Mouse (Mus musculus) megakaryocyte, embryonic 14.5 days (primary cell): Measurements from ENCODE around the gene Bfsp2. TPM values are rescaled to one million over a fixed set of nuclear protein-coding genes. Genes with fewer than 3 reads are reported as not detected.
"Not testable (repeated sequence)": the region's sequence is repeated elsewhere in the genome, so short reads cannot be mapped to it uniquely, and the experiment has no call there.

Source experiments
- H3K27me3 ChIP-seq: replicated peaks from 2 replicates; pipeline ENCODE3; 2012; ENCODE audit warnings: inconsistent platforms
- H3K36me3 ChIP-seq: replicated peaks from 2 replicates; pipeline ENCODE3; 2012; ENCODE audit warnings: low read length, inconsistent platforms, mixed read lengths
- H3K4me1 ChIP-seq: 2 replicates; pipeline ENCODE4 v1.6.1; 2012; ENCODE audit warnings: inconsistent platforms
- H3K4me3 ChIP-seq: replicated peaks from 2 replicates; pipeline ENCODE3; 2012; ENCODE audit warnings: moderate library complexity, mild to moderate bottlenecking, inconsistent platforms
- H3K9me3 ChIP-seq: 2 replicates; pipeline ENCODE4 v1.6.1; 2012; ENCODE audit warnings: inconsistent platforms
- FLI1 ChIP-seq: IDR thresholded peaks from 2 replicates; pipeline ENCODE4 v1.6.1; 2012; ENCODE audit warnings: low read length, inconsistent platforms, mixed read lengths
- GATA1 ChIP-seq: IDR thresholded peaks from 3 replicates; pipeline ENCODE4 v1.6.1; 2012; ENCODE audit warnings: mixed read lengths, low read length, inconsistent platforms, borderline replicate concordance
- polyA plus RNA-seq: library from polyadenylated mRNA; stranded (reverse); fragments of >175 nt; gene quantifications from 2 replicates; pipeline ENCODE4 v1.2.3, GENCODE M21; 2012; ENCODE audit warnings: low replicate concordance; ENCODE audit not compliant: insufficient read depth

The Bfsp2 gene
- polyA plus RNA-seq, 1 experiment: 0.95 TPM

DNA sequence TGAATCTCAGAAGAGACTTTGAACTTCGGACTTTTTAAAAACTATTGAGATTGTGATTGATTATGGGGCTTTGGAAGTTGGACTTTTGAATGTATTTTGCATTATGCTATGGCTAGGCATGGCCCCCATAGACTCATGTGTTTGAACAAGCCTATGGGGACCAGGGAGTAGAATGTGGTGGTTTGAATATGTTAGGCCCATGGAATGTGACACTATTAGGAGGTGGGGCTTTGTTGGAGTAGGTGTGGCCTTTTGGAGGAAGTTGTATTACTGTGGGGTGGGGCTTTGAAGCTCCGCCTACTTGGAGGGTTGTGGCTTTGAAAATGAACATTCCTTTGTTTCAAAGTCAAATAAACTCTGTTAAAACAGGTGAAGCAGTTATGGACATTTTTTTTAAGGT is 61.4 kb downstream of the Bfsp2 start:
- H3K36me3 ChIP-seq: no peaks in the 10 kb centered on the region
- TF ChIP-seq GATA1: no peak
- TF ChIP-seq FLI1: no peak
- peaks cover 3% of the 10 kb centered on the region; the same call in 1 of the 2 replicates for H3K4me1 ChIP-seq
- peaks cover 8% of the 10 kb centered on the region for H3K9me3 ChIP-seq
- no peaks in the 10 kb centered on the region for H3K27me3 ChIP-seq
- no peak overlapping the region for H3K4me3 ChIP-seq

DNA sequence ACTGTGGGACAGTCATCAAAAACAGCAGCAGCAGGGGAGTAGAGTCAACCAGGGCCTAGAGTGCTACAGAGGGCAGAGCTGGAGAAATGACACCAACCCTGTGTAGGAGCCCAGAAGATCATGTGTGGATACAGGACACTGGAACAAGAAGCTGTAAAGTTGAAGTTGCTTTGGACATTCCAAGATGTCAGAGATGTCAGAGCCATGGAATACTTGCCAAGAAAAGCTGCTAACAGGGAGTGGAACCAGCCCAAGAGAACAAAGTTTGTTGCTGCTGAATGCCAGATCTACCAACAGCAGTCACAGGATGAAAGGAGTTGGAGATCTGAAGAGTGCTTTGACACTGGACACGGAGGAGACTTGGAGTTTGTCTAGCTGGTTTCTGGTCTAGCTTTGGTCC is 62.0 kb downstream of the Bfsp2 start:
- not testable (repeated sequence) for H3K4me3 ChIP-seq, H3K27me3 ChIP-seq, H3K36me3 ChIP-seq, H3K9me3 ChIP-seq, H3K4me1 ChIP-seq

GRCm38 (mm10) chr9:103413457-103413856 is 66.8 kb downstream of the Bfsp2 start:
- H3K4me3 ChIP-seq: no peak overlapping the region
- TF ChIP-seq FLI1 (no peak), GATA1 (no peak)
- H3K36me3 ChIP-seq: no peaks in the 10 kb centered on the region
- no peaks in the 10 kb centered on the region for H3K4me1 ChIP-seq
- H3K9me3 ChIP-seq: peaks cover 8% of the 10 kb centered on the region
- H3K27me3 ChIP-seq: no peaks in the 10 kb centered on the region

DNA sequence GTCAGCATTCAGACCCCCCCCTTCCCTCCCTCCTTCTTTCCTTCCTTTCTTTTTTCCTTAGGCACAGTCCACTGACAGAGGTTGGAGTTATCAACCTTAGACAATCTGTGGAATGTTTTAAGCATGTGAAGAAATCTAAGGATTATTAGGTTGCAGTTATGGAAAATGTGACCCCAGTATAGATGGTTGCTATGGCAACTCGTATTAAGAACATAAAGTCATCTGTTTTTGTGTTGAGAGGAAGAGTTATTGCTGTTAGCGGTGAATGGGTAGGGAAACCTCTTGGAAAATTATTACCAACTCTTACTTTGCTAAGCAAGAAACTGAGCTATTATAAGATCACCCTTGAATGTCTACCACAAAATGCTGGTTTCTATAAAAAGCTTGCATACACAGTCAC is 71.1 kb downstream of the Bfsp2 start:
- no peak for TF ChIP-seq FLI1
- TF ChIP-seq GATA1: no peak
- Histone ChIP-seq H3K4me1 (no peaks in the 10 kb centered on the region), H3K36me3 (no peaks in the 10 kb centered on the region), H3K27me3 (no peaks in the 10 kb centered on the region), H3K4me3 (no peak overlapping the region), H3K9me3 (no peaks in the 10 kb centered on the region)

- H3K27me3 ChIP-seq: no peaks in the 10 kb centered on the region
- no peaks in the 10 kb centered on the region for H3K4me1 ChIP-seq
- H3K36me3 ChIP-seq: no peaks in the 10 kb centered on the region
- no peaks in the 10 kb centered on the region for H3K9me3 ChIP-seq
- TF ChIP-seq GATA1 (no peak), FLI1 (no peak)
- no peak overlapping the region for H3K4me3 ChIP-seq
Measured at GRCm38 (mm10) chr9:103408136-103408777, 72.0 kb downstream of the Bfsp2 start.

GRCm38 (mm10) chr9:103403331-103403973 is 76.8 kb downstream of the Bfsp2 start:
- no peak for TF ChIP-seq FLI1
- no peak for TF ChIP-seq GATA1
- H3K4me1 ChIP-seq: no peaks in the 10 kb centered on the region
- no peaks in the 10 kb centered on the region for H3K27me3 ChIP-seq
- H3K36me3 ChIP-seq: no peaks in the 10 kb centered on the region
- peaks cover 20% of the 10 kb centered on the region for H3K9me3 ChIP-seq
- H3K4me3 ChIP-seq: no peak overlapping the region

DNA sequence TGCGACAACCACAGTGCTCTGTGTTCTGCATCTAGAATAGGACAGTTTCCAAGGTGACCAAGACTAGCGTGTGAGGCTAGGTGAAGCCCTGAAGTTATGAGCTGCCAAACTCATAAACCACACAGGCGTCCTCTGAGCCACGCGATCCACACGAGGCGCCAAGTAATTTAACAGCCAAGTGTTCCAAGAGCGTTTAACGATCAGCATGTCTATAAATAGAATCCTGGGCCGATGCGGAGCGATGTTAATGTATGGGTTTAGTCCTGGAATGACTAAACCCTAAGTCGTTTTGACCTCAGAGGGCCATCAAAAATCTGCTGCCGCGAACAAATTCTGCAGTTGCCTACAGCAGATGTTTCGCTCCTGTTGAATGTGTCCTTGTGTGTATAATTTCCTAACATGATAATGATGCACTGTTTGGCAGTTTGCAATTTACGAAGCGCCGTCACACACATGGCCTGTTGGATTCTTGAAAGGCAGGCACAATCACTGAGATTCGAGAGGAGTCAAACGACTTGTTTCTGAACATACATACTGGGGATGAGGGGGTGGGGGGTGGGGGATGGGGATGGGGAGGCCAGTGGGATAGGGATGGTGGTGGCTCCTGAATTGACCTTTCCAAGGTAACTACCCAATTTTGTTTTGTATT is 81.6 kb downstream of the Bfsp2 start:
- no peak for TF ChIP-seq FLI1
- no peak for TF ChIP-seq GATA1
- peaks cover 40% of the 10 kb centered on the region for H3K9me3 ChIP-seq
- H3K36me3 ChIP-seq: no peaks in the 10 kb centered on the region

GRCm38 (mm10) chr9:103393256-103393655 is 87.0 kb downstream of the Bfsp2 start:
- Histone ChIP-seq H3K4me3 (no peak overlapping the region), H3K9me3 (peaks cover 34% of the 10 kb centered on the region), H3K36me3 (no peaks in the 10 kb centered on the region), H3K27me3 (peaks cover 6% of the 10 kb centered on the region), H3K4me1 (peaks cover 4% of the 10 kb centered on the region; the same call in 1 of the 2 replicates)
- no peak for TF ChIP-seq GATA1
- TF ChIP-seq FLI1: no peak

More for the DNA sequence above, 81.6 kb downstream of the Bfsp2 start:
- Histone ChIP-seq H3K27me3 (no peaks in the 10 kb centered on the region), H3K4me3 (no peak overlapping the region), H3K4me1 (no peaks in the 10 kb centered on the region)

GRCm38 (mm10) chr9:103391796-103392372 is 88.3 kb downstream of the Bfsp2 start:
- Histone ChIP-seq H3K27me3 (peaks cover 6% of the 10 kb centered on the region), H3K9me3 (peaks cover 26% of the 10 kb centered on the region), H3K4me1 (peaks cover 4% of the 10 kb centered on the region; the same call in 1 of the 2 replicates), H3K36me3 (no peaks in the 10 kb centered on the region), H3K4me3 (peak overlapping the region; percentile 23)
- TF ChIP-seq FLI1 (no peak), GATA1 (no peak)

DNA sequence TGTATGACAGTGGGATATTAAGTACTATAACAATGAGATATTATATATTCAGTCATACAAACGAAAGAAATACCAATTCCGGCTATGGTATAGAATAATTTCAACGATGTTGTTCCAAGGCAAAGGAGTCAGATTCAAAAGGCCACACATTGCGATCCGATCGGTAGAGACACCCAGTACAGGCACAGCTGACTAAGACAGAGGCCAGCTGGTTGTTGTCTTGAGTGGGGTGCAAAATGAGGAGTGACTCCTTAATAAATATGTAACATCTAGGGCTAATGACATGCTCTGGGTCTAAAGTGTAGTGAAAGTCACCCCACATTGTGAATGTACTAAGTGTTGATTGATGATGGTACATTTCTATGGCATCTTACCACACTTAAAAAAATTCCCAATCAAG is 91.0 kb downstream of the Bfsp2 start:
- Histone ChIP-seq H3K27me3 (peaks cover 6% of the 10 kb centered on the region), H3K4me1 (peaks cover 8% of the 10 kb centered on the region)
- TF ChIP-seq FLI1: no peak
- TF ChIP-seq GATA1: no peak

More for the DNA sequence above, 91.0 kb downstream of the Bfsp2 start:
- Histone ChIP-seq H3K36me3 (no peaks in the 10 kb centered on the region), H3K9me3 (peaks cover 17% of the 10 kb centered on the region), H3K4me3 (no peak overlapping the region)
